Mouse (Mus musculus) c-Kit-positive CD71-positive TER-119-positive erythroid progenitor cells, embryonic 14.5 days (primary cell): ENCODE data around the gene Krt16.
A peak's percentile ranks its signal among the peaks of the same experiment; 100 is the strongest.
"Not testable (repeated sequence)": the region's sequence is repeated elsewhere in the genome, so short reads cannot be mapped to it uniquely, and the experiment has no call there.

Experiments
- DNase-seq: peaks from one replicate; pipeline ENCODE4 v3.0.0-alpha.2; 2013; ENCODE audit warnings: low spot score

The Krt16 gene

GRCm38 (mm10) chr11:100255514-100255913, 6.8 kb upstream of the Krt16 start:
- DNase-seq, result no peak

GRCm38 (mm10) chr11:100254360-100255090, 5.8 kb upstream of the Krt16 start:
- peak; percentile 42 for DNase-seq

GRCm38 (mm10) chr11:100246471-100246870, 2.2 kb downstream of the Krt16 start:
- DNase-seq, result not testable (repeated sequence)

- DNase-seq, result not testable (repeated sequence)
Observed at GRCm38 (mm10) chr11:100240272-100240671, 8.4 kb downstream of the Krt16 start.

- no peak for DNase-seq
Observed at GRCm38 (mm10) chr11:100221741-100222140, 27.0 kb downstream of the Krt16 start.

GRCm38 (mm10) chr11:100219304-100219703, 29.4 kb downstream of the Krt16 start:
- DNase-seq, result no peak

GRCm38 (mm10) chr11:100208542-100208941, 40.2 kb downstream of the Krt16 start:
- DNase-seq, result no peak

GRCm38 (mm10) chr11:100207498-100207897, 41.2 kb downstream of the Krt16 start, which contains the start of gene Krt14:
Gene Krt14 (minus strand): TSS chr11:100207548.
- DNase-seq, result no peak

GRCm38 (mm10) chr11:100203448-100203847, 45.3 kb downstream of the Krt16 start:
- DNase-seq, result no peak

- DNase-seq, result no peak
Observed at GRCm38 (mm10) chr11:100202906-100203305, 45.8 kb downstream of the Krt16 start.

GRCm38 (mm10) chr11:100200104-100200820, 48.4 kb downstream of the Krt16 start:
- peak; percentile 14 for DNase-seq

GRCm38 (mm10) chr11:100198666-100199065, 50.0 kb downstream of the Krt16 start:
- DNase-seq, result peak; percentile 28
